Mouse (Mus musculus): ENCODE measurements around the gene Cabp4. TPM values are rescaled to one million over a fixed set of nuclear protein-coding genes. Genes with fewer than 3 reads are reported as not detected.

Gene Cabp4
- polyA plus RNA-seq, 1 experiment from 2014 or later = 0.22 TPM

GRCm38 (mm10) chr19:4092750-4093149 lies 51.1 kb downstream of the Cabp4 start:
- Histone ChIP-seq H3K9me3 (no peaks in the 10 kb centered on the region), H3K27me3 (replicated peaks) (peaks cover 6% of the 10 kb centered on the region; the same call in 1 of the 2 replicates), H3K4me1 (peaks cover 13% of the 10 kb centered on the region), H3K4me3 (no peak overlapping the region), H3K9ac (no peak overlapping the region), H3K27ac (no peak overlapping the region), H3K36me3 (replicated peaks) (no peaks in the 10 kb centered on the region), H3K4me2 (no peak overlapping the region)
- no peak for ATAC-seq (replicated peaks)
- WGBS = 91% methylated on average over 3 of the region's 3 CpGs

- WGBS = 54% methylated on average over 2 of the region's 2 CpGs
Measured at GRCm38 (mm10) chr19:4091383-4091782, 52.5 kb downstream of the Cabp4 start.

GRCm38 (mm10) chr19:4090446-4090845 lies 53.4 kb downstream of the Cabp4 start:
- Histone ChIP-seq H3K9me3 (no peaks in the 10 kb centered on the region), H3K9ac (no peak overlapping the region), H3K27ac (no peak overlapping the region), H3K27me3 (replicated peaks) (peaks cover 6% of the 10 kb centered on the region; the same call in 1 of the 2 replicates), H3K4me3 (no peak overlapping the region), H3K4me2 (no peak overlapping the region), H3K36me3 (replicated peaks) (no peaks in the 10 kb centered on the region), H3K4me1 (no peaks in the 10 kb centered on the region)
- 89% methylated on average over 3 of the region's 3 CpGs for WGBS
- ATAC-seq (replicated peaks) = no peak

More at GRCm38 (mm10) chr19:4091383-4091782, 52.5 kb downstream of the Cabp4 start:
- Histone ChIP-seq H3K4me1 (peaks cover 7% of the 10 kb centered on the region; the same call in 1 of the 2 replicates), H3K36me3 (replicated peaks) (no peaks in the 10 kb centered on the region), H3K9me3 (no peaks in the 10 kb centered on the region), H3K4me2 (no peak overlapping the region), H3K9ac (no peak overlapping the region), H3K4me3 (no peak overlapping the region), H3K27ac (no peak overlapping the region), H3K27me3 (replicated peaks) (peaks cover 6% of the 10 kb centered on the region; the same call in 1 of the 2 replicates)
- ATAC-seq (replicated peaks) = no peak

GRCm38 (mm10) chr19:4089128-4089527 lies 54.7 kb downstream of the Cabp4 start:
- no peak overlapping the region for H3K4me3 ChIP-seq
- H3K4me1 ChIP-seq = no peaks in the 10 kb centered on the region
- H3K9ac ChIP-seq = no peak overlapping the region
- H3K36me3 ChIP-seq (replicated peaks) = no peaks in the 10 kb centered on the region
- ATAC-seq (replicated peaks) = no peak
- no peak overlapping the region for H3K4me2 ChIP-seq
- H3K9me3 ChIP-seq = no peaks in the 10 kb centered on the region
- 60% methylated on average over 6 of the region's 6 CpGs for WGBS
- H3K27me3 ChIP-seq (replicated peaks) = peaks cover 6% of the 10 kb centered on the region; the same call in 1 of the 2 replicates
- no peak overlapping the region for H3K27ac ChIP-seq

- no peak overlapping the region for H3K4me3 ChIP-seq
- H3K9me3 ChIP-seq = no peaks in the 10 kb centered on the region
- no peaks in the 10 kb centered on the region for H3K36me3 ChIP-seq (replicated peaks)
- H3K4me2 ChIP-seq = no peak overlapping the region
- 65% methylated on average over 5 of the region's 5 CpGs for WGBS
- H3K27ac ChIP-seq = no peak overlapping the region
- H3K4me1 ChIP-seq = no peaks in the 10 kb centered on the region
- H3K27me3 ChIP-seq (replicated peaks) = peaks cover 6% of the 10 kb centered on the region; the same call in 1 of the 2 replicates
- no peak for ATAC-seq (replicated peaks)
- H3K9ac ChIP-seq = no peak overlapping the region
Measured at GRCm38 (mm10) chr19:4088146-4088545, 55.7 kb downstream of the Cabp4 start.

GRCm38 (mm10) chr19:4087090-4087489 lies 56.7 kb downstream of the Cabp4 start:
- H3K9ac ChIP-seq = no peak overlapping the region
- no peak for ATAC-seq (replicated peaks)
- no peak overlapping the region for H3K4me3 ChIP-seq
- H3K36me3 ChIP-seq (replicated peaks) = no peaks in the 10 kb centered on the region
- 0 out of 2 replicates have a peak, but pooled peaks cover 6% of the 10 kb centered on the region for H3K27me3 ChIP-seq (replicated peaks)
- no peaks in the 10 kb centered on the region for H3K9me3 ChIP-seq
- 92% methylated on average over 5 of the region's 5 CpGs for WGBS
- H3K4me1 ChIP-seq = no peaks in the 10 kb centered on the region
- no peak overlapping the region for H3K27ac ChIP-seq
- H3K4me2 ChIP-seq = no peak overlapping the region

- H3K4me3 ChIP-seq = no peak overlapping the region
- no peak for ATAC-seq (replicated peaks)
- H3K4me1 ChIP-seq = no peaks in the 10 kb centered on the region
- no peaks in the 10 kb centered on the region for H3K9me3 ChIP-seq
- H3K9ac ChIP-seq = no peak overlapping the region
- H3K27me3 ChIP-seq (replicated peaks) = 0 out of 2 replicates have a peak, but pooled peaks cover 6% of the 10 kb centered on the region
- no peak overlapping the region for H3K4me2 ChIP-seq
- WGBS = 90% methylated on average over 15 of the region's 15 CpGs
- H3K27ac ChIP-seq = no peak overlapping the region
- no peaks in the 10 kb centered on the region for H3K36me3 ChIP-seq (replicated peaks)
Measured at GRCm38 (mm10) chr19:4086156-4086555, 57.7 kb downstream of the Cabp4 start.

Other genes with a start within 250 kb of the Cabp4 start
- gene Tcirg1, start 236.9 kb downstream of the Cabp4 start, polyA plus RNA-seq (2015; fragmentation: Nextera tagmentation; extraction: Ambion mirVana) = 12.7 and 14.6 TPM in 2 replicates
- gene Ndufs8, start 231.3 kb downstream of the Cabp4 start, polyA plus RNA-seq (2015; fragmentation: Nextera tagmentation; extraction: Ambion mirVana) = 246 and 258 TPM in 2 replicates
- 1.9 TPM in 2 replicates for gene Aldh3b1, start 214.2 kb downstream of the Cabp4 start, polyA plus RNA-seq (2015; fragmentation: Nextera tagmentation; extraction: Ambion mirVana)
- gene Unc93b1, start 208.8 kb downstream of the Cabp4 start, polyA plus RNA-seq (2015; fragmentation: Nextera tagmentation; extraction: Ambion mirVana) = 11.7 and 11.8 TPM in 2 replicates
- gene Aldh3b3, start 185.4 kb downstream of the Cabp4 start, polyA plus RNA-seq (2015; fragmentation: Nextera tagmentation; extraction: Ambion mirVana) = not detected in 2 replicates
- gene Aldh3b2, start 171.7 kb downstream of the Cabp4 start, polyA plus RNA-seq (2015; fragmentation: Nextera tagmentation; extraction: Ambion mirVana) = 0.43 and 0.67 TPM in 2 replicates
- 1.7 and 2.2 TPM in 2 replicates for gene Acy3, start 157.5 kb downstream of the Cabp4 start, polyA plus RNA-seq (2015; fragmentation: Nextera tagmentation; extraction: Ambion mirVana)
- not detected in 2 replicates for gene Tbx10, start 151.3 kb downstream of the Cabp4 start, polyA plus RNA-seq (2015; fragmentation: Nextera tagmentation; extraction: Ambion mirVana)
- 30.6 and 33.4 TPM in 2 replicates for gene Nudt8, start 143.5 kb downstream of the Cabp4 start, polyA plus RNA-seq (2015; fragmentation: Nextera tagmentation; extraction: Ambion mirVana)
- 6.5 and 8.3 TPM in 2 replicates for gene Gm49405, start 143.4 kb downstream of the Cabp4 start, polyA plus RNA-seq (2015; fragmentation: Nextera tagmentation; extraction: Ambion mirVana)
- 8.4 and 12.1 TPM in 2 replicates for gene Doc2g, start 140.7 kb downstream of the Cabp4 start, polyA plus RNA-seq (2015; fragmentation: Nextera tagmentation; extraction: Ambion mirVana)
- gene Ndufv1, start 131.2 kb downstream of the Cabp4 start, polyA plus RNA-seq (2015; fragmentation: Nextera tagmentation; extraction: Ambion mirVana) = 229 and 239 TPM in 2 replicates
- gene Gstp1, start 106.0 kb downstream of the Cabp4 start, polyA plus RNA-seq (2015; fragmentation: Nextera tagmentation; extraction: Ambion mirVana) = 513 and 520 TPM in 2 replicates
- gene Gstp2, start 98.0 kb downstream of the Cabp4 start, polyA plus RNA-seq (2015; fragmentation: Nextera tagmentation; extraction: Ambion mirVana) = 2.7 and 5.6 TPM in 2 replicates
- not detected in 2 replicates for gene Gstp3, start 84.5 kb downstream of the Cabp4 start, polyA plus RNA-seq (2015; fragmentation: Nextera tagmentation; extraction: Ambion mirVana)
- gene Cabp2, start 62.5 kb downstream of the Cabp4 start, polyA plus RNA-seq (2015; fragmentation: Nextera tagmentation; extraction: Ambion mirVana) = 0.22 TPM in 1 of 2 replicates, not detected in the other
- 92.3 and 92.9 TPM in 2 replicates for gene Cdk2ap2, start 46.9 kb downstream of the Cabp4 start, polyA plus RNA-seq (2015; fragmentation: Nextera tagmentation; extraction: Ambion mirVana)
- gene Pitpnm1, start 44.0 kb downstream of the Cabp4 start, polyA plus RNA-seq (2015; fragmentation: Nextera tagmentation; extraction: Ambion mirVana) = 97.7 and 102 TPM in 2 replicates
- 99.5 and 101 TPM in 2 replicates for gene Aip, start 18.2 kb downstream of the Cabp4 start, polyA plus RNA-seq (2015; fragmentation: Nextera tagmentation; extraction: Ambion mirVana)
- gene Gpr152, start 4.2 kb downstream of the Cabp4 start, polyA plus RNA-seq (2015; fragmentation: Nextera tagmentation; extraction: Ambion mirVana) = 0.04 TPM in 1 of 2 replicates, not detected in the other
- 127 and 139 TPM in 2 replicates for gene Coro1b, start 4.6 kb upstream of the Cabp4 start, polyA plus RNA-seq (2015; fragmentation: Nextera tagmentation; extraction: Ambion mirVana)
- 0.26 and 0.96 TPM in 2 replicates for gene Ptprcap, start 9.6 kb upstream of the Cabp4 start, polyA plus RNA-seq (2015; fragmentation: Nextera tagmentation; extraction: Ambion mirVana)
- 60.1 and 60.7 TPM in 2 replicates for gene Rps6kb2, start 19.3 kb upstream of the Cabp4 start, polyA plus RNA-seq (2015; fragmentation: Nextera tagmentation; extraction: Ambion mirVana)
- gene Carns1, start 31.4 kb upstream of the Cabp4 start, polyA plus RNA-seq (2015; fragmentation: Nextera tagmentation; extraction: Ambion mirVana) = 5.9 and 6.9 TPM in 2 replicates
- 0.38 and 0.93 TPM in 2 replicates for gene Tbc1d10c, start 47.3 kb upstream of the Cabp4 start, polyA plus RNA-seq (2015; fragmentation: Nextera tagmentation; extraction: Ambion mirVana)
- gene Ppp1ca, start 48.0 kb upstream of the Cabp4 start, polyA plus RNA-seq (2015; fragmentation: Nextera tagmentation; extraction: Ambion mirVana) = 537 and 571 TPM in 2 replicates
- gene Rad9a, start 57.6 kb upstream of the Cabp4 start, polyA plus RNA-seq (2015; fragmentation: Nextera tagmentation; extraction: Ambion mirVana) = 23.7 and 24.9 TPM in 2 replicates
- gene Clcf1, start 70.2 kb upstream of the Cabp4 start, polyA plus RNA-seq (2015; fragmentation: Nextera tagmentation; extraction: Ambion mirVana) = 0.79 and 0.88 TPM in 2 replicates
- gene AC109138.7, start 70.3 kb upstream of the Cabp4 start, polyA plus RNA-seq (2015; fragmentation: Nextera tagmentation; extraction: Ambion mirVana) = not detected in 2 replicates
- gene Pold4, start 87.9 kb upstream of the Cabp4 start, polyA plus RNA-seq (2015; fragmentation: Nextera tagmentation; extraction: Ambion mirVana) = 20.4 and 20.6 TPM in 2 replicates
- 12.2 and 16.2 TPM in 2 replicates for gene Ssh3, start 125.1 kb upstream of the Cabp4 start, polyA plus RNA-seq (2015; fragmentation: Nextera tagmentation; extraction: Ambion mirVana)
- gene Ankrd13d, start 139.1 kb upstream of the Cabp4 start, polyA plus RNA-seq (2015; fragmentation: Nextera tagmentation; extraction: Ambion mirVana) = 53.9 and 57.1 TPM in 2 replicates
- 28.2 and 29.6 TPM in 2 replicates for gene Grk2, start 162.2 kb upstream of the Cabp4 start, polyA plus RNA-seq (2015; fragmentation: Nextera tagmentation; extraction: Ambion mirVana)

Data from midbrain, embryonic 15.5 days (tissue).